Mouse (Mus musculus) cerebellum, postnatal 25 days (tissue): ENCODE results near the gene Pnlip.

Experiments used
- DNase-seq, 2 experiments: peaks; one replicate each; pipeline ENCODE4 v3.0.0; 2021; ENCODE audit warnings: mixed read lengths in 2 of 2

Pnlip gene

GRCm38 (mm10) chr19:58652198-58652597, at the start of gene Pnlip:
Gene Pnlip, plus strand, starts transcription at chr19:58652498.
- DNase-seq: no peak

GRCm38 (mm10) chr19:58609716-58610115, 42.6 kb upstream of the Pnlip start:
- DNase-seq: no peak

GRCm38 (mm10) chr19:58612745-58613144, 39.6 kb upstream of the Pnlip start:
- DNase-seq: no peak

- DNase-seq: no peak
Measured at GRCm38 (mm10) chr19:58616606-58617005, 35.7 kb upstream of the Pnlip start.

- no peak for DNase-seq
Measured at GRCm38 (mm10) chr19:58620661-58621060, 31.6 kb upstream of the Pnlip start.

GRCm38 (mm10) chr19:58621646-58622045, 30.7 kb upstream of the Pnlip start:
- no peak for DNase-seq

GRCm38 (mm10) chr19:58624799-58625198, 27.5 kb upstream of the Pnlip start:
- DNase-seq: no peak

GRCm38 (mm10) chr19:58625254-58625947, 26.9 kb upstream of the Pnlip start:
- no peak for DNase-seq

- DNase-seq: peak; percentile 4 to 13
Measured at GRCm38 (mm10) chr19:58627406-58628337, 24.6 kb upstream of the Pnlip start.

- DNase-seq: no peak
Measured at GRCm38 (mm10) chr19:58629351-58629773, 22.9 kb upstream of the Pnlip start.

GRCm38 (mm10) chr19:58650036-58650435, 2.3 kb upstream of the Pnlip start:
- DNase-seq: no peak

- DNase-seq: peak in 1 of 2 experiments; percentile 9
Measured at GRCm38 (mm10) chr19:58662098-58662497, 9.8 kb downstream of the Pnlip start.

- no peak for DNase-seq
Measured at GRCm38 (mm10) chr19:58663317-58663716, 11.0 kb downstream of the Pnlip start.

GRCm38 (mm10) chr19:58664901-58665300, 12.6 kb downstream of the Pnlip start:
- DNase-seq: no peak

GRCm38 (mm10) chr19:58674644-58675043, 22.3 kb downstream of the Pnlip start:
- no peak for DNase-seq

GRCm38 (mm10) chr19:58677117-58677516, 24.8 kb downstream of the Pnlip start:
- no peak for DNase-seq

GRCm38 (mm10) chr19:58688933-58689332, 36.6 kb downstream of the Pnlip start:
- no peak for DNase-seq

- no peak for DNase-seq
Measured at GRCm38 (mm10) chr19:58695314-58695713, 43.0 kb downstream of the Pnlip start.

- DNase-seq: no peak
Measured at GRCm38 (mm10) chr19:58696235-58696634, 43.9 kb downstream of the Pnlip start.

GRCm38 (mm10) chr19:58704556-58704955, 52.3 kb downstream of the Pnlip start:
- no peak for DNase-seq

- no peak for DNase-seq
Measured at GRCm38 (mm10) chr19:58708611-58709010, 56.3 kb downstream of the Pnlip start.

- no peak for DNase-seq
Measured at GRCm38 (mm10) chr19:58717925-58718324, 65.6 kb downstream of the Pnlip start.

- no peak for DNase-seq
Measured at GRCm38 (mm10) chr19:58720439-58720838, 68.1 kb downstream of the Pnlip start.

- DNase-seq: no peak
Measured at GRCm38 (mm10) chr19:58726551-58726950, 74.3 kb downstream of the Pnlip start.
